Mouse (Mus musculus): Measurements from ENCODE around the gene Fto.

DNA sequence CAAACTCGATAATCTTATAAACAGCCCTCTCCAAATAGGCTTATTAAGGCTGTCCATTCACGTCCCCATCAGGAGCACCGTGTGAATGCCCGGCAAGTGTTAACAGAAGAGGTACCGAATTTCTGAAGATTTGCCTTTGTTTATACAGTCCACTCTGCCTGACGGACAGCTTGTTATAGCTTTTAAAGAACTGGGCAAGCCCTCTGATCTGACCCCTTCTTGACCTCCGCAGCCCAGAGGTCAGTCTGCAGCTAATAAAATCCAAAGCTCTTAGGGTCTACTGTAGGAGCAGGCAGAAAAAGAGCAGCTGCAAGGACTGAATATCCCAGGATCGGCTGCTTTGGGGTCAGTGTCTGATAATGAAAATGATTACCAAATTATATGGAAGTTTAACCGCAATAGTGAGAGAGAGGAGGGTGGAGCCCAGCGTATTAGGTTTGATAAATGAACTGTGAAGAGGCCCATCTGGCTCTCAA lies 212.1 kb downstream of the Fto start:
- TF ChIP-seq POLR2A (IDR thresholded peaks at IDR 0.05; ENCODE audit: low read depth, low read length) (no peak), CTCF (conservative IDR thresholded peaks at IDR 0.05; ENCODE audit: insufficient read depth, insufficient read length, low read depth, low read length) (no peak)
